Mouse (Mus musculus) intestine, embryonic 16.5 days (tissue): ENCODE measurements at regions not wholly inside any gene's neighbourhood (a gene's known extent, or its start where the extent isn't known, plus 50 kb on each side); places are given as distances from the start of the nearest gene placed in this dataset.

Experiments
- ATAC-seq: fragments of 200-750 bp; cut with Nextera tagmentation; 2 replicates; pipeline ENCODE4 v1.8.0; 2017; ENCODE audit warnings: moderate TSS enrichment, moderate library complexity
- H3K27ac ChIP-seq: fragments of 300-500 bp; sonication (generic); 2 replicates; pipeline ENCODE4 v1.5.1; 2014; ENCODE audit warnings: mild to moderate bottlenecking, low read length
- H3K27me3 ChIP-seq: fragments of 300-500 bp; sonication (generic); replicated peaks from 2 replicates; pipeline ENCODE4 v1.6.1; 2014; ENCODE audit warnings: low read length, control low read depth, mixed read lengths; ENCODE audit not compliant: control insufficient read depth, insufficient read depth
- H3K36me3 ChIP-seq: fragments of 300-500 bp; sonication (generic); 2 replicates; pipeline ENCODE4 v1.6.1; 2014; ENCODE audit warnings: low read length, control low read depth; ENCODE audit not compliant: control insufficient read depth, insufficient read depth
- H3K4me1 ChIP-seq: fragments of 300-500 bp; sonication (generic); 2 replicates; pipeline ENCODE4 v1.6.1; 2014; ENCODE audit warnings: low read length, control low read depth, mixed read lengths; ENCODE audit not compliant: control insufficient read depth, insufficient read depth
- H3K4me2 ChIP-seq: fragments of 300-500 bp; sonication (generic); 2 replicates; pipeline ENCODE4 v1.6.1; 2014; ENCODE audit warnings: low read depth, low read length, control low read depth
- H3K4me3 ChIP-seq: fragments of 300-500 bp; sonication (generic); 2 replicates; pipeline ENCODE4 v1.5.1; 2014; ENCODE audit warnings: mild to moderate bottlenecking, low read length
- H3K9ac ChIP-seq: fragments of 300-500 bp; sonication (generic); 2 replicates; pipeline ENCODE4 v1.6.1; 2014; ENCODE audit warnings: low read depth, low read length
- H3K9me3 ChIP-seq: fragments of 300-500 bp; sonication (generic); 2 replicates; pipeline ENCODE4 v1.6.1; 2016; ENCODE audit warnings: low read length, control low read depth; ENCODE audit not compliant: control insufficient read depth
- WGBS: fragments of 180-500 bp; shearing (Covaris S2); extraction: QIAGEN DNeasy Blood & Tissue Kit; methylation state at CpG from one replicate; pipeline ENCODE4 v1.1.7; 2014; 5-methylcytosine and 5-hydroxymethylcytosine counted together
- microRNA counts: library from miRNA; unstranded; fragments of <30 nt; microRNA quantifications from one replicate; lab custom pipeline; 2016
- microRNA-seq: library from miRNA; unstranded; fragments of <30 nt; microRNA quantifications from one replicate; pipeline ENCODE4, GENCODE M21; 2016

- H3K4me1 ChIP-seq, result no peaks in the 10 kb centered on the region
- no peak for ATAC-seq
- H3K9ac ChIP-seq, result no peak overlapping the region
- no peaks in the 10 kb centered on the region for H3K36me3 ChIP-seq
- WGBS, result 70% methylated on average over 10 of the region's 10 CpGs
- H3K4me3 ChIP-seq, result no peak overlapping the region
- H3K27me3 ChIP-seq, result no peaks in the 10 kb centered on the region
- no peaks in the 10 kb centered on the region for H3K9me3 ChIP-seq
- no peak overlapping the region for H3K27ac ChIP-seq
- no peak overlapping the region for H3K4me2 ChIP-seq
These were observed 64.4 kb upstream of the Ankrd34c start for GRCm38 (mm10) chr9:89802658-89803057.

GRCm38 (mm10) chr9:89793018-89793417, 54.7 kb upstream of the Ankrd34c start:
- Histone ChIP-seq H3K27me3 (no peaks in the 10 kb centered on the region), H3K4me1 (no peaks in the 10 kb centered on the region), H3K9me3 (no peaks in the 10 kb centered on the region), H3K36me3 (no peaks in the 10 kb centered on the region), H3K4me3 (no peak overlapping the region), H3K4me2 (no peak overlapping the region), H3K9ac (no peak overlapping the region), H3K27ac (no peak overlapping the region)
- WGBS, result 4% methylated on average over 6 of the region's 6 CpGs
- ATAC-seq, result no peak

- Histone ChIP-seq H3K27me3 (no peaks in the 10 kb centered on the region), H3K4me3 (no peak overlapping the region), H3K4me2 (no peak overlapping the region), H3K9me3 (no peaks in the 10 kb centered on the region), H3K4me1 (no peaks in the 10 kb centered on the region), H3K36me3 (no peaks in the 10 kb centered on the region), H3K9ac (no peak overlapping the region), H3K27ac (no peak overlapping the region)
- WGBS, result 77% methylated on average over 5 of the region's 5 CpGs
- ATAC-seq, result no peak
These were observed 51.7 kb upstream of the Ankrd34c start for GRCm38 (mm10) chr9:89789926-89790325.

GRCm38 (mm10) chr9:89788651-89789050, 50.4 kb upstream of the Ankrd34c start:
- ATAC-seq, result no peak

More at GRCm38 (mm10) chr9:89788651-89789050, 50.4 kb upstream of the Ankrd34c start:
- Histone ChIP-seq H3K9me3 (no peaks in the 10 kb centered on the region), H3K4me2 (no peak overlapping the region), H3K36me3 (no peaks in the 10 kb centered on the region), H3K4me3 (no peak overlapping the region), H3K9ac (no peak overlapping the region), H3K4me1 (no peaks in the 10 kb centered on the region), H3K27ac (no peak overlapping the region), H3K27me3 (no peaks in the 10 kb centered on the region)
- WGBS, result 94% methylated on average over 1 of the region's 1 CpGs

MicroRNAs in the stretch of these regions (microRNA counts, 519-probe panel; counts per million panel counts)
- 1,362 counts per million, percentile 9 among the panel's probes with 10 or more counts for microRNA mmu-miR-184 (lab: Ali Mortazavi, UCI)

Small RNAs in the stretch of these regions (microRNA-seq; reads per million reads assigned to microRNA genes)
- 26.2 reads per million, percentile 33 among the genes with 10 or more reads in this experiment for gene Mir184
